Mouse (Mus musculus): Measurements from ENCODE around the gene Nf2.

- TF ChIP-seq EP300 (IDR thresholded peaks at IDR 0.05; ENCODE audit: insufficient read depth, low read depth, low read length) (no peak), CTCF (IDR thresholded peaks at IDR 0.05; ENCODE audit: low read depth, low read length) (no peak), POLR2A (IDR thresholded peaks at IDR 0.05; ENCODE audit: insufficient read depth, low read length) (no peak)
Measured at GRCm38 (mm10) chr11:4760438-4760837, 88.9 kb downstream of the Nf2 start.
